Mouse (Mus musculus) hindbrain, embryonic 15.5 days (tissue): ENCODE results near the gene Treh. TPM values are rescaled to one million over a fixed set of nuclear protein-coding genes. Genes with fewer than 3 reads are reported as not detected.
A peak's percentile ranks its signal among the peaks of the same experiment; 100 is the strongest.
"Not testable (repeated sequence)": the region's sequence is repeated elsewhere in the genome, so short reads cannot be mapped to it uniquely, and the experiment has no call there.

Experiments used
- ATAC-seq: fragments of 200-750 bp; cut with Nextera tagmentation; 2 replicates; pipeline ENCODE4 v1.8.0; 2017; ENCODE audit warnings: low read depth, moderate number of reproducible peaks, moderate TSS enrichment; ENCODE audit not compliant: low FRiP score
- H3K27ac ChIP-seq: fragments of 300-500 bp; sonication (generic); replicated peaks from 2 replicates; pipeline ENCODE4 v1.5.1; 2015; ENCODE audit warnings: mild to moderate bottlenecking, inconsistent platforms
- H3K27me3 ChIP-seq: fragments of 300-500 bp; sonication (generic); 2 replicates; pipeline ENCODE4 v1.6.1; 2015; ENCODE audit warnings: control low read depth, inconsistent platforms
- H3K36me3 ChIP-seq: fragments of 300-500 bp; sonication (generic); 2 replicates; pipeline ENCODE4 v1.6.1; 2015; ENCODE audit warnings: control low read depth, inconsistent platforms
- H3K4me1 ChIP-seq: fragments of 300-500 bp; sonication (generic); replicated peaks from 2 replicates; pipeline ENCODE4 v1.6.1; 2015; ENCODE audit warnings: control low read depth, inconsistent platforms
- H3K4me2 ChIP-seq: fragments of 300-500 bp; sonication (generic); 2 replicates; pipeline ENCODE4 v1.6.1; 2015; ENCODE audit warnings: moderate library complexity, mild to moderate bottlenecking, inconsistent platforms
- H3K4me3 ChIP-seq: fragments of 300-500 bp; sonication (generic); 2 replicates; pipeline ENCODE4 v1.5.1; 2015; ENCODE audit warnings: mild to moderate bottlenecking, inconsistent platforms
- H3K9ac ChIP-seq: fragments of 300-500 bp; sonication (generic); 2 replicates; pipeline ENCODE4 v1.6.1; 2015; ENCODE audit warnings: inconsistent platforms
- H3K9me3 ChIP-seq: fragments of 300-500 bp; sonication (generic); 2 replicates; pipeline ENCODE4 v1.6.1; 2016; ENCODE audit warnings: control low read depth, inconsistent platforms
- WGBS: fragments of 180-500 bp; shearing (Covaris S2); methylation state at CpG from one replicate; pipeline ENCODE4 v1.1.7; 2015; 5-methylcytosine and 5-hydroxymethylcytosine counted together
- polyA plus RNA-seq: library from polyadenylated mRNA; unstranded; fragments of >200 nt; fragmentation: Nextera tagmentation; extraction: Ambion mirVana; gene quantifications from 2 replicates; pipeline ENCODE4 v1.2.1, GENCODE M21; 2015

Treh gene
- polyA plus RNA-seq: not detected in 2 replicates

DNA sequence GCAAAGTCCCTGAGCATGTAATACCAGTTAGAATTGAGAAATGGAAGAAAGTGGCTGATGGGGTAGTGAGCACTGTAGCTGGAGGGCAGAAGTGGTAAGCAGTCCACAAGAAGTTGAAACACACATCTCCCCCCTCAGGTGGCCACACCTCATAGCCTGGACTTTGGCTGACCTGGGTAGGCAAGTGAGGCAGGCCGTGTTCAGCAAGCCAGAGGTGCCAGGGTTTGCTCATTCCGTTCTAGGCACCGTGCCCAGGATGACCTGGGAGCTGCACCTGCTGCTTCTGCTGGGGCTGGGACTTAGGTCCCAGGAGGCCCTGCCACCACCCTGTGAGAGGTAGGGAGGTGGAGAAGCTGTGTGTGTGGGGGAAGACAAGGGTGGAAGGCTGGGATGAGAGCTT, at the start of gene Treh:
Gene Treh (plus strand): TSS at position 229 of the 400 bp plus-strand sequence.
- ATAC-seq: no peak
- no peak within 1 kb of the TSS for H3K4me2 ChIP-seq
- H3K4me3 ChIP-seq: no peak within 1 kb of the TSS
- H3K36me3 ChIP-seq: no peaks in the 10 kb centered on the region
- WGBS: 87% methylated on average over 3 of the region's 3 CpGs
- H3K9me3 ChIP-seq: no peaks in the 10 kb centered on the region
- H3K27ac ChIP-seq: no peak within 1 kb of the TSS
- H3K27me3 ChIP-seq: no peaks in the 10 kb centered on the region
- no peak within 1 kb of the TSS for H3K9ac ChIP-seq
- H3K4me1 ChIP-seq: no peaks in the 10 kb centered on the region

DNA sequence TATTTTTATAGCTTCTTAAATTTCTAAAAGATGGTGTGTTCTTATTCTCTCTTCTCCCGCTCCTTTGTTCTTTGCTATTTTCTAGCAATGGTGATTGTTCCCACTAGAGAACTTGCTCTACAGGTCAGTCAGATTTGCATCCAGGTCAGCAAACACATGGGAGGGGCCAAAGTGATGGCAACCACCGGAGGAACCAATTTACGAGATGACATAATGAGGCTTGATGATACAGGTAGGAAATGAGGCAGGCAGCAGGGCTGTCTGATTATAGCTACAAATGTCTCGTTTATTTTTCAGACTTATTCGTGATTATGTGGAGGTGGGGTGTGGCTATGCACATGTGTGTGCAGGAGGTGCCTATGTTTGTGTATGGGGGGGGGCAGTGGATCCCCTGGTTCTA, 48.6 kb upstream of the Treh start:
- peaks cover 69% of the 10 kb centered on the region for H3K36me3 ChIP-seq
- no peaks in the 10 kb centered on the region for H3K27me3 ChIP-seq
- no peak overlapping the region for H3K4me2 ChIP-seq
- no peak overlapping the region for H3K9ac ChIP-seq
- no peak overlapping the region for H3K4me3 ChIP-seq
- WGBS: 77% methylated on average over 5 of the region's 5 CpGs
- 0 out of 2 replicates have a peak, but pooled peaks cover 4% of the 10 kb centered on the region for H3K4me1 ChIP-seq
- ATAC-seq: no peak
- H3K9me3 ChIP-seq: no peaks in the 10 kb centered on the region
- H3K27ac ChIP-seq: no peak overlapping the region

DNA sequence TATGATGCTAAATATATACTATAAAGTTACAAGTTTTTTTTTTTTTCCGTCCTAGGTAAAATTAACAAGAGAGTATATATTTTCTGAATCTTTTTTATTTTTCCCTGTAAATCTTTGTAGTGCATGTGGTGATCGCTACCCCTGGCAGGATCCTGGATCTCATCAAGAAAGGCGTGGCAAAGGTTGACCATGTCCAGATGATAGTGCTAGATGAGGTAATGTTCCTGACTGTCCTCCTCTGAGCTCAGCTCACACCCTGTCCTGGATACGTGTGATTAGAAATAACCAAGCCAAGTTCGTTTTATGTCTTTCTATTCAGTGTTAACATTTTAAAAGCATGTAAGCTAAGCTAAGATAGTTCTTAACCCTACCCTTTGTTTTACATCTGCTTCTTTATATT, 46.8 kb upstream of the Treh start:
- Histone ChIP-seq H3K27ac (no peak overlapping the region), H3K9me3 (no peaks in the 10 kb centered on the region), H3K27me3 (no peaks in the 10 kb centered on the region), H3K36me3 (peaks cover 75% of the 10 kb centered on the region), H3K4me2 (no peak overlapping the region), H3K4me1 (no peaks in the 10 kb centered on the region), H3K9ac (no peak overlapping the region), H3K4me3 (no peak overlapping the region)
- ATAC-seq: no peak
- WGBS: 92% methylated on average over 5 of the region's 5 CpGs

DNA sequence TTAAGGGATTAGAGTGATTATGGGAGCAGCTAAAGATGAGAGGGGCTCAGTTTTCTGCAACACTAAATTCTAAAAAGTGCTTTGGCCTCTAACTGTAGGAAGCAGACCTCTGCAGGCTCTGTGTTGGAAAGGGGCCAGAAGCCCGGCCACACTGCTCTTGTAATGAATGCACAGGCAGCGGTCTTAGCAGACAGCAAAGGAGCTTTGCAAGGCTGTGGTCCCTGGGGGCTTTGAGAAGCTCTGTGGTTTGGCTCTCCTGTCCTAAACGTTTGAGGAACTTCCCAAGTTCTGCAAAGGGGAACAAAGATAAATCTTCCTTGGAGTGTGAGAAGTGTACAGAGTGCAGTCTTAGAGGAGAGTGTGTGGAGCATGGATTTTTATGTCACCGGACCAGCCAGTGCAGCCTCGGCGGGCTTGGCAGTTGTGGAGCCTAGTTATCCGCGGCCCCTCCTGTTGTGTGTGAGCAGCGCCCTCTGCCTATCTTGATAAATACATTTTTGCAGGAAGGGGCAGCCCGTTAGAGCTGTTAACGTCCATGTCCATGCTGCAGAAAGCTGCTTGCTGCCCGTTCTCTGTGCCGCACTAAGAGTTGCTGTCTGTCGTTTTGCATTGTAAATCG, 35.4 kb upstream of the Treh start:
- no peak overlapping the region for H3K4me3 ChIP-seq
- H3K4me2 ChIP-seq: no peak overlapping the region
- H3K27ac ChIP-seq: no peak overlapping the region
- peak; percentile 61; the same call in 1 of the 2 replicates for ATAC-seq
- H3K4me1 ChIP-seq: no peaks in the 10 kb centered on the region
- no peaks in the 10 kb centered on the region for H3K9me3 ChIP-seq
- peaks cover 54% of the 10 kb centered on the region for H3K36me3 ChIP-seq
- H3K27me3 ChIP-seq: no peaks in the 10 kb centered on the region
- no peak overlapping the region for H3K9ac ChIP-seq
- WGBS: 61% methylated on average over 15 of the region's 15 CpGs

DNA sequence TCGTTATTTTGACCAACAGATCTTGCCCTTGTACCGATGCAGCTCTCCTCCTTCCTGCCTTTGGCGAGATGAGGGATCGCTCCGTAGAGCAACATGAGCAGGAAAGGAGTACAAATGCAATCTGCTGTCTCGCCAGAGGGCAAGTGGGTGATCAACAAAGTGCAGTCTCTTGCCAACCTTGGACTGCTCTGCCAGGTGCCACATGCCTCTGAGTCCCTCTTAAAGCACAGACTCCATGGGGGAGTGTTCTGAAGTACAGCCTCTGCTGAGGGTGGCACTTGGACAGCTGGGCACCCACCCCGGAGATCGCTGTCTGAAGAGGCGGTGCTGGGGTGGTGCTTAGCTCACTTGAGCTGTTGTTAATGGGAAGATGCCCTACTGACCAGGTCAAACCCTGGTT, 34.3 kb upstream of the Treh start:
- H3K27ac ChIP-seq, H3K4me3 ChIP-seq, H3K4me2 ChIP-seq, H3K27me3 ChIP-seq, H3K9me3 ChIP-seq, H3K4me1 ChIP-seq, H3K9ac ChIP-seq: not testable (repeated sequence)
- ATAC-seq: 0 out of 2 replicates have a peak, but pooled peaks have one; percentile 3
- 83% methylated on average over 9 of the region's 9 CpGs for WGBS
- peaks cover 45% of the 10 kb centered on the region for H3K36me3 ChIP-seq

DNA sequence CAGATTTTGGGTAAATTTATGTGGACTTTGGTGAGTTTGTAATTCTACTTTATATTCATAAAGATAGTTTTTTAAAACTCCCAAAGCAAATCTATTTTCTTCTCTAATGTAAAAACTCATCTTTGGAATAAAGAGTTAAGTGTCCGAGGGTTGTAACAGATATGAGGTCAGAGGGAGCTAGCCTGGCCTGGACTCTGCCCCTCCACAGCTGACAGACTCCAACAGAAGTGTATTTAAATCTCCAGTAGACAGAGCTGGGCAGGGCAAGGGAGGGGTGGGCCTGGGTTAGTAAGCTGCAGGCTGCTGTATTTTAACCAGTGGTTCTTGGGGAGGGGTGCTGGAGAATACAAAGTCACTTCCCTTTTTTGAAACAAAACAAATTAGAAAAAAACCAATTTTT, 33.0 kb upstream of the Treh start:
- H3K4me3 ChIP-seq, H3K27ac ChIP-seq, H3K4me2 ChIP-seq, H3K4me1 ChIP-seq, H3K9me3 ChIP-seq, ATAC-seq, H3K27me3 ChIP-seq, H3K9ac ChIP-seq: not testable (repeated sequence)
- WGBS: 93% methylated on average over 1 of the region's 1 CpGs
- peaks cover 32% of the 10 kb centered on the region for H3K36me3 ChIP-seq

DNA sequence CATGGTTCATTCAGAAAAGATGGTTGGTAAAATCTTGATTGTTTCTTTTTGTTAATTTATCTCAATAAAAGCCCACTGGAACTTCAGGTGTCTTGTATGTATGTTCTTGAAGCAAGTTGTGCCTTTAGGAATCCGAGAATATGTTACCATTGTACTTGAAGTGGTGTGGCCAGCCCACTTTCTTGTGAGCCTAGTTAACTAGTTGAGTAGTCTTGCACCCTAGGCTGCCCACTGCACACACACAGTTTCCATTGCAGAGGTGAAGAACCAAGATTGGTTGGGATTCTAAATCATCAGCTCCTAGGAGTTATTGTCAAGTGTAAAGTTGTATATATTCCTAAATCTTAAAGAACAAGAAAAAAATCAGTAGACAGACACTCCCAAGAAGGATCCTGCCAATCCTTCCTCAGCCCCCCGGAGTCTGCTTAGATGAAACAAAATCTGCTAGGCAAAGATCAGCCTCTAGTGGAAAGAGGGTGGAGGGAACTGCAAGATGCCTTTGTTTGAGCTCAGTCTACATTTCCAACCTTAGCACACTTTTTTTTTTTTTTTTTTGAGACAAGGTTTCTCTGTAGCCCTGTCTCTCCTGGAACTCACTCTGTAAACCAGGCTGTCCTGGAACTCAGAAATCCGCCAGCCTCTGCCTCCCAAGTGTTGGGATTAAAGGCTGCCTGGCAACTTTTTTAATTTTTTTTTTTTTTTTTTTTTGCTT, 32.2 kb upstream of the Treh start:
- no peak overlapping the region for H3K4me3 ChIP-seq
- H3K4me2 ChIP-seq: no peak overlapping the region
- H3K27ac ChIP-seq: no peak overlapping the region
- no peaks in the 10 kb centered on the region for H3K27me3 ChIP-seq
- WGBS: 91% methylated on average over 3 of the region's 3 CpGs
- H3K9ac ChIP-seq: no peak overlapping the region
- peaks cover 25% of the 10 kb centered on the region for H3K36me3 ChIP-seq
- no peaks in the 10 kb centered on the region for H3K9me3 ChIP-seq
- ATAC-seq: no peak
- H3K4me1 ChIP-seq: no peaks in the 10 kb centered on the region

DNA sequence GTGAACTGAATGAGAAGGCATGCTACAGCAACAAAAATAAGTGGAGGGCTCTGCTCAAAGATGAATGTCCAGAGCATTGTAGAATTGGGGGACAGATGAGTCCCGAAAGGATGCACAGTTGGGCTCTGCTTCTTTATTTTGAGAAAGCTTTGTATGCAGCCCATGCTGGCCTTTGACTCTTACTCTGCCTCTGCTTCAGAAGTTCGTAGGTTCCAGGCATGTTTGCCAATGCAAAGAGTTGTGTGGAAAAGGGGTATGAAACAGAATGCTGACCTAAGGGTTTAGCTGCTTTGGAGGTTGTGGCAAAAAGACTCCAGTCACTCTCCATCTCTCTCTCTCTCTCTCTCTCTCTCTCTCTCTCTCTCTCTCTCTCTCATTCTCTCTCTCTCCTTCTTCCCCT, 31.4 kb upstream of the Treh start:
- H3K27ac ChIP-seq: no peak overlapping the region
- 90% methylated on average over 2 of the region's 2 CpGs for WGBS
- no peak overlapping the region for H3K9ac ChIP-seq
- no peaks in the 10 kb centered on the region for H3K4me1 ChIP-seq
- no peak overlapping the region for H3K4me3 ChIP-seq
- no peak overlapping the region for H3K4me2 ChIP-seq
- H3K27me3 ChIP-seq: no peaks in the 10 kb centered on the region
- peaks cover 17% of the 10 kb centered on the region for H3K36me3 ChIP-seq
- ATAC-seq: no peak
- no peaks in the 10 kb centered on the region for H3K9me3 ChIP-seq

DNA sequence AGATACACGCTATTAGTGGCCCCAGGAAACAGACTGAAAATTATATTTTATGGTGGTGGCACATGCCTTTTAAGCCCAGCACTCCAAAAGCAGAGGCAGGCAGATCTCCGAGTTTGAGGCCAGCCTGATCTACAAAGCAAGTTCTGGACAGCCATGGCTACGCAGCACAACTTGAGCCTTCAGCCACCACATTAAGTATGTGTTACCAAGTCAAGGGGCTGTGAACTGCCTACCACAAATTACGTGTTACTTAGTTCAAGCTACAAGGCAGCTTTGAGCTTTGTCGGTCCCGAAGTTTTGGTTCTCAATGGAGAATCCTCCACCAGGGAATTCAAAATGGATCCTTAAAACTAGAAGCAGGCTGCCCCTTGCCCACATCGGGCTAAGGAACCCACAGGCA, 29.9 kb upstream of the Treh start:
- Histone ChIP-seq H3K27ac (no peak overlapping the region), H3K4me3 (no peak overlapping the region), H3K36me3 (peaks cover 7% of the 10 kb centered on the region), H3K4me2 (no peak overlapping the region), H3K9me3 (no peaks in the 10 kb centered on the region), H3K9ac (no peak overlapping the region), H3K27me3 (no peaks in the 10 kb centered on the region), H3K4me1 (no peaks in the 10 kb centered on the region)
- 95% methylated on average over 7 of the region's 7 CpGs for WGBS
- ATAC-seq: no peak

DNA sequence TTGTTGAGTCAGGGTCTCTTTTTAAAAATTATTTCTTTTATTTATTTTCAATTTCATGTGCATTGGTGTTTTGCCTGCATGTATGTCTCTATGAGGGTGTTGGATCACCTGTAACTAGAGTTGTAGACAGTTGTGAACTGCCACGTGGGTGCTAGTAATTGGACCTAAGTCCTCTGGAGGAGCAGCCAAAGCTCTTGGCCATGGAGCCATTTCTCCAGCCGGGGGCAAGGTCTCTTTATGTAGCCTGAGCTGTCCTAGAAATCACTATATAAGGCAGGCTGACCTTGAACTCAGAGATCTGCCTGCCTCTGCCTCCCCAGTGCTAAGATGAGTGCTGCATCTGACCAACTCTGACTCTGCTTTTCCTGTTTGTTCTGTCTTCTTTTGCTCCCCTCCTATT, 28.8 kb upstream of the Treh start:
- Histone ChIP-seq H3K27ac (no peak overlapping the region), H3K4me2 (no peak overlapping the region), H3K27me3 (no peaks in the 10 kb centered on the region), H3K36me3 (no peaks in the 10 kb centered on the region; the same call in 1 of the 2 replicates), H3K9ac (no peak overlapping the region), H3K4me1 (no peaks in the 10 kb centered on the region), H3K9me3 (no peaks in the 10 kb centered on the region), H3K4me3 (no peak overlapping the region)
- 94% methylated on average over 2 of the region's 2 CpGs for WGBS
- no peak for ATAC-seq

DNA sequence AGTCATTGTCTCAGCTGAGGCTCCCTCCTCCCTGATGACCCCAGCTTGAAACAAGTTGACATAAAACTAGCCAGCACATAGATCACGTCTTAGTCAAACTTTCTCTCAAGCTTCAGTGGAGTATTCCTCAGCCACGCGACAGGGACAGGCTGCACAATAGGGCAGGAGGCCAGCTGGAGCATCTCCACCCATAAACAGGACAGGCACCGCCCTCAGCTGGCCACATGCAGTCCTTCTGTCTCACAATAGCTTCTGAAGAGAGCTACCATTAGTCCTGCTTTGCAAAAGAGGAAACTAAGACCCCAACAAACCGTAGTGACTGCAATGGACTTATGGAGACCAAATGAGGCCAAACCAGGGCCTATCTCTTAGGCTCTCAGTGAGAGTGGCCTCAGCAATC, 27.6 kb upstream of the Treh start:
- ATAC-seq: no peak
- WGBS: 61% methylated on average over 5 of the region's 5 CpGs
- Histone ChIP-seq H3K9ac (no peak overlapping the region), H3K27me3 (no peaks in the 10 kb centered on the region), H3K4me3 (no peak overlapping the region), H3K36me3 (no peaks in the 10 kb centered on the region; the same call in 1 of the 2 replicates), H3K27ac (no peak overlapping the region), H3K9me3 (no peaks in the 10 kb centered on the region), H3K4me1 (no peaks in the 10 kb centered on the region), H3K4me2 (no peak overlapping the region)

DNA sequence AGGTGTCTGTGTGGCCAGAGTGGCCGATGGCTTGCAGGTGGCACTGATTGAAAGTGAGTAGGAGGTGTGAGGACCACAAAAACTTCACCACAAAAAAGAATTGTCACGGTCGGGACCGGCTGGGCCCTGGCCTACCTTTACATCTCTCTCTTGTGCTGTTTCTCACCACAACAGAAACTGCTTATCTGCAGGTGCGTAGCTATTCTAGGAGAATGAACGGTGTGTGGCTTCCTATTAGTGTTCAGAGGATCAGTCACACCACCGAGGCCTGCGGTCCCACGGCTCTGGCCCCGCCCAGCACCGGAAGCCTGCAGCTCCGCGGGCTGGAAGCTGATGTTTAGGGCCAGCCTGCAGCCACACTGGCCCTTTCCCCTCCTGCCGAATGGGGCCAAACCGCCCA, 27.1 kb upstream of the Treh start:
- no peak overlapping the region for H3K4me3 ChIP-seq
- H3K4me1 ChIP-seq: no peaks in the 10 kb centered on the region
- H3K36me3 ChIP-seq: no peaks in the 10 kb centered on the region; the same call in 1 of the 2 replicates
- no peak overlapping the region for H3K4me2 ChIP-seq
- H3K9me3 ChIP-seq: no peaks in the 10 kb centered on the region
- WGBS: 65% methylated on average over 15 of the region's 15 CpGs
- H3K9ac ChIP-seq: no peak overlapping the region
- no peak overlapping the region for H3K27ac ChIP-seq
- H3K27me3 ChIP-seq: no peaks in the 10 kb centered on the region
- no peak for ATAC-seq
